Mouse (Mus musculus) liver, embryonic 14.5 days (tissue): ENCODE measurements around the gene Ppp1r14a. TPM values are rescaled to one million over a fixed set of nuclear protein-coding genes. Genes with fewer than 3 reads are reported as not detected.

Experiments
- ATAC-seq: fragments of 200-750 bp; cut with Nextera tagmentation; 2 replicates; pipeline ENCODE4 v1.8.0; 2017; ENCODE audit warnings: moderate number of reproducible peaks, mild to moderate bottlenecking, moderate library complexity; ENCODE audit not compliant: insufficient read depth
- DNase-seq, 3 experiments: peaks; one replicate each; pipeline ENCODE4 v3.0.0-alpha.2; 2012 to 2013; ENCODE audit warnings: low read depth in 3 of 3, low spot score in 3 of 3
- H3K27ac ChIP-seq: fragments of 300-500 bp; sonication (generic); 2 replicates; pipeline ENCODE4 v1.5.1; 2014; ENCODE audit warnings: moderate library complexity, mild to moderate bottlenecking, control low read depth, inconsistent platforms
- H3K27me3 ChIP-seq: fragments of 300-500 bp; sonication (generic); 2 replicates; pipeline ENCODE4 v1.6.1; 2014; ENCODE audit warnings: mild to moderate bottlenecking, low read length, moderate library complexity; ENCODE audit not compliant: control insufficient read depth, insufficient read depth
- H3K36me3 ChIP-seq: fragments of 300-500 bp; sonication (generic); replicated peaks from 2 replicates; pipeline ENCODE4 v1.6.1; 2014; ENCODE audit warnings: low read depth; ENCODE audit not compliant: control insufficient read depth, insufficient read depth
- H3K4me1 ChIP-seq, 2 experiments: fragments of 200-500 bp in 1 of 2; fragments of 300-500 bp in 1 of 2; sonication (generic) in 1 of 2; replicated peaks; 2 replicates each; pipeline ENCODE4 v1.6.1; 2012 to 2014; ENCODE audit warnings: antibody characterized with exemption in 1 of 2, inconsistent platforms in 1 of 2, low read length in 1 of 2; ENCODE audit not compliant: control insufficient read depth in 2 of 2, insufficient read depth in 2 of 2
- H3K4me2 ChIP-seq: fragments of 300-500 bp; sonication (generic); 2 replicates; pipeline ENCODE4 v1.6.1; 2014; ENCODE audit warnings: low read depth, mild to moderate bottlenecking, control low read depth, moderate library complexity
- H3K4me3 ChIP-seq, 2 experiments: fragments of 200-500 bp in 1 of 2; fragments of 300-500 bp in 1 of 2; sonication (generic) in 1 of 2; 2 replicates each; pipeline ENCODE4 v1.5.1; 2012 to 2014; ENCODE audit warnings: low read depth in 2 of 2, low read length in 2 of 2, mild to moderate bottlenecking in 2 of 2, control low read depth in 1 of 2, inconsistent platforms in 1 of 2, moderate library complexity in 1 of 2; ENCODE audit not compliant: insufficient read depth in 1 of 2
- H3K9ac ChIP-seq: fragments of 300-500 bp; sonication (generic); replicated peaks from 2 replicates; pipeline ENCODE4 v1.6.1; 2014; ENCODE audit warnings: mild to moderate bottlenecking, control low read depth, moderate library complexity
- H3K9me3 ChIP-seq: fragments of 300-500 bp; sonication (generic); 2 replicates; pipeline ENCODE4 v1.6.1; 2016; ENCODE audit warnings: low read length, mixed read lengths; ENCODE audit not compliant: control insufficient read depth
- CTCF ChIP-seq: IDR thresholded peaks from 2 replicates; pipeline ENCODE4 v1.5.1; 2016; ENCODE audit warnings: antibody characterized with exemption, low read depth, control low read depth
- EP300 ChIP-seq: IDR thresholded peaks from 2 replicates; pipeline ENCODE4 v1.6.1; 2016; ENCODE audit warnings: antibody characterized with exemption, low read depth
- WGBS: fragments of 180-500 bp; shearing (Covaris S2); extraction: QIAGEN DNeasy Blood & Tissue Kit; methylation state at CpG from one replicate; pipeline ENCODE4 v1.1.7; 2014; ENCODE audit not compliant: insufficient replicate concordance; 5-methylcytosine and 5-hydroxymethylcytosine counted together
- polyA plus RNA-seq, 2 experiments: library from polyadenylated mRNA; depleted of rRNA in 1 of 2; stranded (reverse) in 1 of 2; unstranded in 1 of 2; fragments of >200 nt; fragmentation: Nextera tagmentation in 1 of 2; extraction: Ambion mirVana in 1 of 2; gene quantifications; 2 replicates each; pipeline versions ENCODE4 v1.2.1 to v1.2.3; 2012 to 2014

The Ppp1r14a gene
- polyA plus RNA-seq, 2 experiments = 2.3 to 2.5 TPM

GRCm38 (mm10) chr7:29338351-29338919 is 49.3 kb downstream of the Ppp1r14a start:
- H3K36me3 ChIP-seq = no peaks in the 10 kb centered on the region
- peak overlapping the region; percentile 44 for H3K9ac ChIP-seq
- H3K9me3 ChIP-seq = no peaks in the 10 kb centered on the region
- peak overlapping the region; percentile 70 for H3K4me2 ChIP-seq
- peak overlapping the region; percentile 30 to 38 for H3K4me3 ChIP-seq
- H3K27me3 ChIP-seq = no peaks in the 10 kb centered on the region
- WGBS = 22% methylated on average over 9 of the region's 9 CpGs
- DNase-seq (no peak), ATAC-seq (peak; percentile 59)
- H3K27ac ChIP-seq = peak overlapping the region; percentile 90
- H3K4me1 ChIP-seq = peaks cover 43 to 72% of the 10 kb centered on the region in 2 experiments
- TF ChIP-seq EP300 (0 out of 2 replicates have a peak, but pooled peaks have one; percentile 11), CTCF (no peak)

GRCm38 (mm10) chr7:29338984-29339679 is 50.0 kb downstream of the Ppp1r14a start:
- TF ChIP-seq EP300 (peak; percentile 95), CTCF (no peak)
- DNase-seq (peak; percentile 75 to 77 (median 76)), ATAC-seq (peak; percentile 89)
- Histone ChIP-seq H3K4me1 (peaks cover 38 to 72% of the 10 kb centered on the region in 2 experiments), H3K27ac (peak overlapping the region; percentile 90), H3K27me3 (no peaks in the 10 kb centered on the region), H3K36me3 (no peaks in the 10 kb centered on the region), H3K4me2 (peak overlapping the region; percentile 70), H3K9ac (peak overlapping the region; percentile 44), H3K4me3 (peak overlapping the region; percentile 30 to 38), H3K9me3 (no peaks in the 10 kb centered on the region)
- 11% methylated on average over 14 of the region's 14 CpGs for WGBS

- Histone ChIP-seq H3K4me1 (peaks cover 38 to 64% of the 10 kb centered on the region in 2 experiments), H3K9me3 (no peaks in the 10 kb centered on the region), H3K27ac (peak overlapping the region; percentile 90), H3K27me3 (no peaks in the 10 kb centered on the region), H3K4me2 (no peak overlapping the region), H3K36me3 (no peaks in the 10 kb centered on the region), H3K4me3 (no peak overlapping the region), H3K9ac (no peak overlapping the region)
- ATAC-seq (no peak), DNase-seq (no peak)
- 82% methylated on average over 9 of the region's 9 CpGs for WGBS
- no peak for TF ChIP-seq CTCF
- TF ChIP-seq EP300 = no peak
Observed at GRCm38 (mm10) chr7:29340247-29340646, 51.1 kb downstream of the Ppp1r14a start.

- Histone ChIP-seq H3K9me3 (no peaks in the 10 kb centered on the region), H3K4me2 (no peak overlapping the region), H3K4me3 (no peak overlapping the region), H3K27ac (no peak overlapping the region), H3K4me1 (peaks cover 38 to 58% of the 10 kb centered on the region in 2 experiments), H3K9ac (no peak overlapping the region), H3K27me3 (no peaks in the 10 kb centered on the region), H3K36me3 (no peaks in the 10 kb centered on the region)
- 74% methylated on average over 8 of the region's 8 CpGs for WGBS
- ATAC-seq = no peak
- no peak for DNase-seq
- TF ChIP-seq CTCF (no peak), EP300 (no peak)
Observed at GRCm38 (mm10) chr7:29340838-29341237, 51.7 kb downstream of the Ppp1r14a start.

- peaks cover 38 to 58% of the 10 kb centered on the region in 2 experiments for H3K4me1 ChIP-seq
- WGBS = 58% methylated on average over 12 of the region's 12 CpGs
Observed at GRCm38 (mm10) chr7:29341722-29342121, 52.6 kb downstream of the Ppp1r14a start.

More at GRCm38 (mm10) chr7:29341722-29342121, 52.6 kb downstream of the Ppp1r14a start:
- Histone ChIP-seq H3K4me2 (peak overlapping the region; percentile 16; the same call in 1 of the 2 replicates), H3K9me3 (no peaks in the 10 kb centered on the region), H3K9ac (peak overlapping the region; percentile 12; the same call in 1 of the 2 replicates), H3K27ac (no peak overlapping the region), H3K27me3 (no peaks in the 10 kb centered on the region), H3K36me3 (no peaks in the 10 kb centered on the region), H3K4me3 (no peak overlapping the region)
- TF ChIP-seq CTCF = no peak
- TF ChIP-seq EP300 = 0 out of 2 replicates have a peak, but pooled peaks have one; percentile 10
- ATAC-seq (no peak), DNase-seq (no peak)
